Mouse (Mus musculus) gastrocnemius, postnatal 4 days (tissue): ENCODE data around the gene Gm4894. TPM values are rescaled to one million over a fixed set of nuclear protein-coding genes. Genes with fewer than 3 reads are reported as not detected.

ENCODE experiments used
- DNase-seq, 2 experiments: peaks; one replicate each; pipeline ENCODE4 v3.0.0; 2021 to 2022; ENCODE audit warnings: low spot score in 2 of 2, mixed read lengths in 2 of 2
- long read RNA-seq, 2 experiments: library from polyadenylated mRNA; stranded (forward); transcript quantifications; one replicate each; pipeline ENCODE4 v2.0.0; 2021
- total RNA-seq, 2 experiments: library from RNA; stranded (reverse); gene quantifications; 2 replicates each; pipeline ENCODE4 v1.2.3; 2021

The Gm4894 gene
- not detected for total RNA-seq
- long read RNA-seq, experiment 1, result 0 reads
- long read RNA-seq, experiment 2, result 0 reads

GRCm38 (mm10) chr9:49250231-49250630, at the start of gene Gm4894:
Gm4894 (plus strand) TSS chr9:49250531.
- DNase-seq, result no peak

GRCm38 (mm10) chr9:49206331-49206730, 44.0 kb upstream of the Gm4894 start:
- DNase-seq, result no peak

GRCm38 (mm10) chr9:49211493-49211892, 38.8 kb upstream of the Gm4894 start:
- no peak for DNase-seq

- no peak for DNase-seq
These were observed 35.6 kb upstream of the Gm4894 start for GRCm38 (mm10) chr9:49214734-49215133.

GRCm38 (mm10) chr9:49217626-49218607, 32.4 kb upstream of the Gm4894 start:
- DNase-seq, result no peak

GRCm38 (mm10) chr9:49224488-49224887, 25.8 kb upstream of the Gm4894 start:
- no peak for DNase-seq

GRCm38 (mm10) chr9:49227442-49227841, 22.9 kb upstream of the Gm4894 start:
- no peak for DNase-seq

- DNase-seq, result no peak
These were observed 21.3 kb upstream of the Gm4894 start for GRCm38 (mm10) chr9:49229054-49229453.

GRCm38 (mm10) chr9:49246839-49247238, 3.5 kb upstream of the Gm4894 start:
- DNase-seq, result peak; percentile 28 to 45

GRCm38 (mm10) chr9:49268949-49269348, 18.6 kb downstream of the Gm4894 start:
- DNase-seq, result no peak

- DNase-seq, result no peak
These were observed 23.2 kb downstream of the Gm4894 start for GRCm38 (mm10) chr9:49273566-49273965.

- DNase-seq, result no peak
These were observed 25.6 kb downstream of the Gm4894 start for GRCm38 (mm10) chr9:49275976-49276375.

GRCm38 (mm10) chr9:49276542-49277334, 26.4 kb downstream of the Gm4894 start:
- DNase-seq, result no peak

- no peak for DNase-seq
These were observed 44.8 kb downstream of the Gm4894 start for GRCm38 (mm10) chr9:49295101-49295500.

GRCm38 (mm10) chr9:49307576-49307975, 57.2 kb downstream of the Gm4894 start:
- no peak for DNase-seq

GRCm38 (mm10) chr9:49310821-49311220, 60.5 kb downstream of the Gm4894 start:
- DNase-seq, result no peak

- DNase-seq, result no peak
These were observed 68.3 kb downstream of the Gm4894 start for GRCm38 (mm10) chr9:49318638-49319037.

Other genes starting within 250 kb of the Gm4894 start
- 10 to 100 TPM; 13.3 to 16.2 TPM for gene Zw10, start 194.9 kb upstream of the Gm4894 start, total RNA-seq
- gene Tmprss5, start 169.3 kb upstream of the Gm4894 start, total RNA-seq, result 1 to 10 TPM in 1 of 2 experiments, under 1 TPM in 1; 0.91 to 2.8 TPM
- gene Drd2, start 90.1 kb downstream of the Gm4894 start, total RNA-seq, result not detected
- gene Ankk1, start 176.5 kb downstream of the Gm4894 start, total RNA-seq, result not detected
- 1 to 10 TPM; 1.1 to 1.2 TPM for gene Ttc12, start 235.7 kb downstream of the Gm4894 start, total RNA-seq